7 mouse cellular contexts compared by ENCODE assay signal in genomic region chr19:46318586-46319378, GRCm38 (mm10). TPM values are rescaled to one million over a fixed set of nuclear protein-coding genes. Genes with fewer than 3 reads are reported as not detected.
A peak's percentile ranks its signal among the peaks of the same experiment; 100 is the strongest.
DNase-seq lines count a peak whose midpoint lies in the region; ATAC-seq and TF ChIP-seq lines count a peak whose summit lies in the region.

No protein-coding gene starts in this region.

- TF ChIP-seq POLR2A in MEL (IDR thresholded peaks at IDR 0.05; ENCODE audit: control insufficient read depth in 1 of 2, insufficient read depth in 1 of 2, low read depth in 1 of 2, low read length in 2 of 2, poor library complexity in 1 of 2): no peak; a peak in 1 of 4 replicates

- WGBS in forebrain, embryonic 13.5 days: 11% methylated on average over 16 of the region's 16 CpGs
- WGBS in hindbrain, embryonic 12.5 days: 11% methylated on average over 16 of the region's 16 CpGs
- WGBS in stomach, embryonic 14.5 days: 11% methylated on average over 16 of the region's 16 CpGs

- DNase-seq in MEL (ENCODE audit: low read depth, low spot score): peak; percentile 60
- peak; percentile 94 for DNase-seq in adrenal gland, postnatal 14 days
- peak; percentile 92 for DNase-seq in left cerebral cortex, adult 11 months (ENCODE audit: low spot score)
- peak; percentile 56 for DNase-seq in lung, postnatal 25 days (ENCODE audit: low spot score)

- H3K4me1 ChIP-seq in MEL (ENCODE audit: control insufficient read depth in 1 of 2, insufficient read depth in 2 of 2, low read length in 2 of 2): peaks cover 14 to 36% of the 10 kb centered on the region in 2 experiments
- H3K4me1 ChIP-seq in forebrain, embryonic 13.5 days: peaks cover 69% of the 10 kb centered on the region
- peaks cover 62% of the 10 kb centered on the region for H3K4me1 ChIP-seq in hindbrain, embryonic 12.5 days
- peaks cover 51% of the 10 kb centered on the region for H3K4me1 ChIP-seq in stomach, embryonic 14.5 days (ENCODE audit: control insufficient read depth, insufficient read depth, low read length)

- H3K9ac ChIP-seq in MEL (ENCODE audit: control insufficient read depth, low read depth, low read length, poor library complexity, severe bottlenecking): no peak overlapping the region
- H3K9ac ChIP-seq in forebrain, embryonic 13.5 days: no peak overlapping the region
- H3K9ac ChIP-seq in hindbrain, embryonic 12.5 days: 0 out of 2 replicates have a peak overlapping the region, but pooled peaks have one; percentile 13
- H3K9ac ChIP-seq in stomach, embryonic 14.5 days (replicated peaks; ENCODE audit: low read depth, low read length): peak overlapping the region; percentile 68; the same call in 1 of the 2 replicates

- H3K79me2 ChIP-seq in MEL (ENCODE audit: control insufficient read depth, insufficient read depth, low read length, poor library complexity): no peaks in the 10 kb centered on the region

- no peak for TF ChIP-seq EP300 in MEL (IDR thresholded peaks at IDR 0.05; ENCODE audit: low read depth in 1 of 2, low read length in 2 of 2)

- peak overlapping the region; percentile 73 for H3K4me2 ChIP-seq in forebrain, embryonic 13.5 days
- H3K4me2 ChIP-seq in hindbrain, embryonic 12.5 days (replicated peaks): peak overlapping the region; percentile 73
- H3K4me2 ChIP-seq in stomach, embryonic 14.5 days (replicated peaks; ENCODE audit: low read depth, low read length): peak overlapping the region; percentile 70

- H3K36me3 ChIP-seq in MEL (ENCODE audit: control insufficient read depth in 1 of 2, insufficient read depth in 2 of 2, low read length in 2 of 2): peaks cover 0 to 17% of the 10 kb centered on the region in 2 experiments; a peak in 2 of 4 replicates
- no peaks in the 10 kb centered on the region for H3K36me3 ChIP-seq in forebrain, embryonic 13.5 days (ENCODE audit: poor library complexity, severe bottlenecking)
- no peaks in the 10 kb centered on the region for H3K36me3 ChIP-seq in hindbrain, embryonic 12.5 days
- no peaks in the 10 kb centered on the region for H3K36me3 ChIP-seq in stomach, embryonic 14.5 days (ENCODE audit: control insufficient read depth, insufficient read depth, low read length)

- no peaks in the 10 kb centered on the region for H3K27me3 ChIP-seq in MEL (ENCODE audit: control insufficient read depth in 1 of 2, insufficient read depth in 2 of 2, low read length in 2 of 2)
- peaks cover 76% of the 10 kb centered on the region for H3K27me3 ChIP-seq in forebrain, embryonic 13.5 days
- H3K27me3 ChIP-seq in hindbrain, embryonic 12.5 days: peaks cover 93% of the 10 kb centered on the region
- H3K27me3 ChIP-seq in stomach, embryonic 14.5 days (ENCODE audit: control insufficient read depth, insufficient read depth, low read length): 0 out of 2 replicates have a peak, but pooled peaks cover 6% of the 10 kb centered on the region

- peak; percentile 46 for ATAC-seq in forebrain, embryonic 13.5 days
- ATAC-seq in hindbrain, embryonic 12.5 days (ENCODE audit: low FRiP score): no peak
- no peak for ATAC-seq in stomach, embryonic 14.5 days (ENCODE audit: insufficient number of reproducible peaks, insufficient read depth, low FRiP score, low read depth)

- H3K9me3 ChIP-seq in MEL (replicated peaks; ENCODE audit: insufficient read depth, low read length): no peaks in the 10 kb centered on the region
- H3K9me3 ChIP-seq in forebrain, embryonic 13.5 days (replicated peaks): no peaks in the 10 kb centered on the region
- H3K9me3 ChIP-seq in hindbrain, embryonic 12.5 days (replicated peaks): no peaks in the 10 kb centered on the region
- no peaks in the 10 kb centered on the region for H3K9me3 ChIP-seq in stomach, embryonic 14.5 days (ENCODE audit: control insufficient read depth, low read depth, low read length)

- H3K4me3 ChIP-seq in MEL (ENCODE audit: control insufficient read depth in 1 of 2, insufficient read depth in 1 of 2, low read depth in 2 of 2, low read length in 2 of 2): no peak overlapping the region
- H3K4me3 ChIP-seq in forebrain, embryonic 13.5 days: peak overlapping the region; percentile 47; the same call in 1 of the 2 replicates
- peak overlapping the region; percentile 47 for H3K4me3 ChIP-seq in hindbrain, embryonic 12.5 days
- peak overlapping the region; percentile 60 for H3K4me3 ChIP-seq in stomach, embryonic 14.5 days (ENCODE audit: low read depth, low read length)

- TF ChIP-seq CTCF in MEL (IDR thresholded peaks at IDR 0.05 in 2 of 3, conservative IDR thresholded peaks at IDR 0.05 in 1 of 3; ENCODE audit: control insufficient read depth in 1 of 3, insufficient read depth in 1 of 3, low read depth in 2 of 3, low read length in 3 of 3, poor library complexity in 1 of 3, severe bottlenecking in 1 of 3): no peak

- no peak for TF ChIP-seq RAD21 in MEL (IDR thresholded peaks at IDR 0.05; ENCODE audit: low read depth, low read length)

- no peak overlapping the region for H3K27ac ChIP-seq in MEL (ENCODE audit: control insufficient read depth, low read depth, low read length)
- H3K27ac ChIP-seq in forebrain, embryonic 13.5 days: no peak overlapping the region
- peak overlapping the region; percentile 30; the same call in 1 of the 2 replicates for H3K27ac ChIP-seq in hindbrain, embryonic 12.5 days
- H3K27ac ChIP-seq in stomach, embryonic 14.5 days (ENCODE audit: low read length): peak overlapping the region; percentile 93

TF ChIP-seq in MEL, 35 proteins besides CTCF, POLR2A, EP300 and RAD21:
- no peak for TF ChIP-seq UBTF (IDR thresholded peaks at IDR 0.05; ENCODE audit: borderline replicate concordance, insufficient read depth, low read depth, low read length)
- peak; percentile 57 for TF ChIP-seq NRF1 (IDR thresholded peaks at IDR 0.05; ENCODE audit: insufficient read depth, low read depth, low read length, poor library complexity, severe bottlenecking)

RNA-seq across cellular contexts. Expression of gene Psd, which starts 8.2 kb away (rescaled TPM):
- 1.9 and 4.5 TPM in 2 replicates for total RNA-seq in MEL (2012; rRNA removed)
- 10 to 100 TPM in 1 of 2 experiments, not detected in 1; 17.2 TPM for polyA plus RNA-seq in MEL (2012; ENCODE audit: insufficient read depth in 1 of 2, insufficient read length in 2 of 2, low read depth in 1 of 2, low replicate concordance in 2 of 2, missing spikeins in 1 of 2)
- total RNA-seq in adrenal gland, postnatal 14 days (2021): 6.0 and 9.3 TPM in 2 replicates
- polyA plus RNA-seq in forebrain, embryonic 13.5 days (2015; fragmentation: Nextera tagmentation; extraction: Ambion mirVana): 31.0 and 34.8 TPM in 2 replicates
- 33.2 and 34.7 TPM in 2 replicates for polyA plus RNA-seq in hindbrain, embryonic 12.5 days (2016; fragmentation: Nextera tagmentation; extraction: Ambion mirVana)
- polyA plus RNA-seq in stomach, embryonic 14.5 days (2014; fragmentation: Nextera tagmentation; extraction: Ambion mirVana): 41.9 and 44.3 TPM in 2 replicates

RNA-seq across cellular contexts. Expression of gene Fbxl15, which starts 9.2 kb away (rescaled TPM):
- total RNA-seq in MEL (2012; rRNA removed): 12.1 and 12.7 TPM in 2 replicates
- 10 to 100 TPM in 1 of 2 experiments, not detected in 1; 13.2 TPM for polyA plus RNA-seq in MEL (2012; ENCODE audit: insufficient read depth in 1 of 2, insufficient read length in 2 of 2, low read depth in 1 of 2, low replicate concordance in 2 of 2, missing spikeins in 1 of 2)
- 8.2 and 8.7 TPM in 2 replicates for total RNA-seq in adrenal gland, postnatal 14 days (2021)
- 30.8 and 32.8 TPM in 2 replicates for polyA plus RNA-seq in forebrain, embryonic 13.5 days (2015; fragmentation: Nextera tagmentation; extraction: Ambion mirVana)
- 26.2 and 28.3 TPM in 2 replicates for polyA plus RNA-seq in hindbrain, embryonic 12.5 days (2016; fragmentation: Nextera tagmentation; extraction: Ambion mirVana)
- 13.7 and 16.1 TPM in 2 replicates for polyA plus RNA-seq in stomach, embryonic 14.5 days (2014; fragmentation: Nextera tagmentation; extraction: Ambion mirVana)

RNA-seq across cellular contexts. Expression of gene Nfkb2, which starts 14.7 kb away (rescaled TPM):
- total RNA-seq in MEL (2012; rRNA removed): 25.3 and 27.2 TPM in 2 replicates
- 10 to 100 TPM in 1 of 2 experiments, not detected in 1; 43.0 TPM for polyA plus RNA-seq in MEL (2012; ENCODE audit: insufficient read depth in 1 of 2, insufficient read length in 2 of 2, low read depth in 1 of 2, low replicate concordance in 2 of 2, missing spikeins in 1 of 2)
- total RNA-seq in adrenal gland, postnatal 14 days (2021): 28.3 and 34.1 TPM in 2 replicates
- 1.1 and 1.5 TPM in 2 replicates for polyA plus RNA-seq in forebrain, embryonic 13.5 days (2015; fragmentation: Nextera tagmentation; extraction: Ambion mirVana)
- 4.7 and 5.0 TPM in 2 replicates for polyA plus RNA-seq in hindbrain, embryonic 12.5 days (2016; fragmentation: Nextera tagmentation; extraction: Ambion mirVana)
- 8.0 and 10.1 TPM in 2 replicates for polyA plus RNA-seq in stomach, embryonic 14.5 days (2014; fragmentation: Nextera tagmentation; extraction: Ambion mirVana)

RNA-seq across cellular contexts. Expression of gene Cuedc2, which starts 19.7 kb away (rescaled TPM):
- 270 and 302 TPM in 2 replicates for total RNA-seq in MEL (2012; rRNA removed)
- 100 to 1,000 TPM; 251 to 297 TPM for polyA plus RNA-seq in MEL (2012; ENCODE audit: insufficient read depth in 1 of 2, insufficient read length in 2 of 2, low read depth in 1 of 2, low replicate concordance in 2 of 2, missing spikeins in 1 of 2)
- total RNA-seq in adrenal gland, postnatal 14 days (2021): 71.8 and 77.5 TPM in 2 replicates
- 304 and 309 TPM in 2 replicates for polyA plus RNA-seq in forebrain, embryonic 13.5 days (2015; fragmentation: Nextera tagmentation; extraction: Ambion mirVana)
- polyA plus RNA-seq in hindbrain, embryonic 12.5 days (2016; fragmentation: Nextera tagmentation; extraction: Ambion mirVana): 239 and 261 TPM in 2 replicates
- 151 and 169 TPM in 2 replicates for polyA plus RNA-seq in stomach, embryonic 14.5 days (2014; fragmentation: Nextera tagmentation; extraction: Ambion mirVana)

RNA-seq across cellular contexts. Expression of gene Mfsd13a, which starts 22.1 kb away (rescaled TPM):
- total RNA-seq in MEL (2012; rRNA removed): 4.7 and 5.5 TPM in 2 replicates
- polyA plus RNA-seq in MEL (2012; ENCODE audit: insufficient read depth in 1 of 2, insufficient read length in 2 of 2, low read depth in 1 of 2, low replicate concordance in 2 of 2, missing spikeins in 1 of 2): 10 to 100 TPM in 1 of 2 experiments, not detected in 1; 45.9 TPM
- 5.1 and 5.4 TPM in 2 replicates for total RNA-seq in adrenal gland, postnatal 14 days (2021)
- polyA plus RNA-seq in forebrain, embryonic 13.5 days (2015; fragmentation: Nextera tagmentation; extraction: Ambion mirVana): 7.6 and 7.8 TPM in 2 replicates
- polyA plus RNA-seq in hindbrain, embryonic 12.5 days (2016; fragmentation: Nextera tagmentation; extraction: Ambion mirVana): 7.1 and 7.6 TPM in 2 replicates
- polyA plus RNA-seq in stomach, embryonic 14.5 days (2014; fragmentation: Nextera tagmentation; extraction: Ambion mirVana): 10.8 and 11.4 TPM in 2 replicates

Comparison
In these comparisons a context has a peak if more than half of its experiments do, and no peak if none do; other contexts are left out.
1. H3K27ac ChIP-seq: peak in hindbrain, embryonic 12.5 days (single experiment) and stomach, embryonic 14.5 days (single experiment); none in MEL (single experiment) and forebrain, embryonic 13.5 days (single experiment).
2. H3K4me3 ChIP-seq: peak in forebrain, embryonic 13.5 days (single experiment), hindbrain, embryonic 12.5 days (single experiment) and stomach, embryonic 14.5 days (single experiment); none in MEL (0 of 2).
3. H3K9ac ChIP-seq: peak in hindbrain, embryonic 12.5 days (single experiment) and stomach, embryonic 14.5 days (single experiment); none in MEL (single experiment) and forebrain, embryonic 13.5 days (single experiment).
4. Peak in every context shown above with its lines, with median percentiles within 50 percentile points of each other: DNase-seq and H3K4me2 ChIP-seq.